ENCODE assay signal across 9 mouse cellular contexts in the genomic region with DNA sequence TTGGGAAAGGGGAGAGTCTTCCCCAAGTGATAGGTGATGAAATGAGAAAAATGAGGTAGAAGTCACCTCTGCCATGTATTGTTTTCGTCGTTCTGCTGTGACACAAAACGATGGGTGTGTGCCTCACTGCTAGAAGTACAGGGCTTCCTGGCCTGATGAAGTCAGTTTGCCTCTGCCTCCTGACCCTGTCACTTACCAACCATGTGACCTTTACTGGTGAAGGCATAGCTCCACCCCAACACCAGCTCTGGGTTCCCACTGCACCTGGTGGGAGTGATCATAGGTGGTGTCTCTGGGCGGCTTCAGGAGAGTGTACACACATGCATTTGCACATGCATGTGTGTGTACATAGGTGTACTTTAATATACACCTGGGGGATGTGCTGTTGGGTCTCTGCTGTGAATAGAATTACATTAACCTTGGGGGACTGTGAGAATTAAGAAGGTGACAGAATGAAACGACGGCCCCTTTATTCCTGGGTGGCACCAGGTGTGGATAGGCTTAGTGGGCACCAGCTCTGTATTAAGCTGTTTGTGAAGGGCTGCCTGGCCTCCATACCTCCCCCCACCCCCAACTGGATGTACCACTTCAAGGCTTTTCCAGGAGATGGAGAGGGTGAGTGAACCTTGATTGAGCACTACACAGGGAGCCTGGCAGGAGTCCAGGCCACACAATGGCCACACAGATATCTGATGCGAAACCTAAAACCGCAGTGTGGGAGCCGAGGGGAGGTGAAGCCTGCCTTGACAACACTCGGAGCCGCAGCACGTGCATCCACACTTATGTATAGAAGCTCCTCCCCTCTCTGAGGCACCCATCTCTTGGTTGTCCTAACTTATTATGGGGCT.
A peak's percentile ranks its signal among the peaks of the same experiment; 100 is the strongest.
DNase-seq lines count a peak whose midpoint lies in the region; ATAC-seq and TF ChIP-seq lines count a peak whose summit lies in the region.
"Had no signal": no experiment of that assay in that cellular context is flagged by ENCODE, and none has a peak within 500 bp of the region (broad histone marks: within the 10 kb centered on the region; RNA-seq: fewer than 3 reads in every experiment).

No protein-coding gene starts in this region.

- 42% methylated on average over 12 of the region's 12 CpGs for WGBS in heart, embryonic 13.5 days
- 52% methylated on average over 12 of the region's 12 CpGs for WGBS in midbrain, embryonic 12.5 days
- WGBS in midbrain, postnatal 0 days = 43% methylated on average over 12 of the region's 12 CpGs
- WGBS in embryonic facial prominence, embryonic 15.5 days = 57% methylated on average over 12 of the region's 12 CpGs

- H3K36me3 ChIP-seq in heart, embryonic 13.5 days = no peaks in the 10 kb centered on the region
- H3K36me3 ChIP-seq in midbrain, embryonic 12.5 days = no peaks in the 10 kb centered on the region
- H3K36me3 ChIP-seq in midbrain, postnatal 0 days (ENCODE audit: insufficient read depth, low read length) = no peaks in the 10 kb centered on the region
- no peaks in the 10 kb centered on the region for H3K36me3 ChIP-seq in embryonic facial prominence, embryonic 15.5 days

- no peak overlapping the region for H3K4me3 ChIP-seq in heart, embryonic 13.5 days
- no peak overlapping the region for H3K4me3 ChIP-seq in midbrain, embryonic 12.5 days
- no peak overlapping the region for H3K4me3 ChIP-seq in midbrain, postnatal 0 days (ENCODE audit: low read depth, low read length)
- no peak overlapping the region for H3K4me3 ChIP-seq in embryonic facial prominence, embryonic 15.5 days (replicated peaks)

- no peak overlapping the region for H3K27ac ChIP-seq in heart, embryonic 13.5 days (replicated peaks)
- no peak overlapping the region for H3K27ac ChIP-seq in midbrain, embryonic 12.5 days (replicated peaks)
- H3K27ac ChIP-seq in midbrain, postnatal 0 days (ENCODE audit: low read depth, low read length) = no peak overlapping the region
- no peak overlapping the region for H3K27ac ChIP-seq in embryonic facial prominence, embryonic 15.5 days (replicated peaks)

- no peaks in the 10 kb centered on the region; the same call in 1 of the 2 replicates for H3K9me3 ChIP-seq in heart, embryonic 13.5 days
- peaks cover 5% of the 10 kb centered on the region; the same call in 1 of the 2 replicates for H3K9me3 ChIP-seq in midbrain, embryonic 12.5 days
- no peaks in the 10 kb centered on the region for H3K9me3 ChIP-seq in midbrain, postnatal 0 days (ENCODE audit: low read length)
- no peaks in the 10 kb centered on the region for H3K9me3 ChIP-seq in embryonic facial prominence, embryonic 15.5 days (replicated peaks)

- H3K4me2 ChIP-seq in heart, embryonic 13.5 days = peak overlapping the region; percentile 27; the same call in 1 of the 2 replicates
- H3K4me2 ChIP-seq in midbrain, embryonic 12.5 days (replicated peaks) = no peak overlapping the region
- no peak overlapping the region for H3K4me2 ChIP-seq in midbrain, postnatal 0 days (ENCODE audit: low read depth, low read length, poor library complexity, severe bottlenecking)
- H3K4me2 ChIP-seq in embryonic facial prominence, embryonic 15.5 days (replicated peaks) = no peak overlapping the region

- intact Hi-C loops in heart, postnatal 10 days (cut with DNase I) = no loop called here

- TF ChIP-seq CTCF in midbrain, postnatal 0 days (IDR thresholded peaks at IDR 0.05) = no peak

- DNase-seq in heart, postnatal 10 days = no peak
- no peak for DNase-seq in midbrain, postnatal 0 days (ENCODE audit: low spot score)
- peak; percentile 23 for DNase-seq in mesoderm, embryonic 11.5 days (ENCODE audit: low read depth, low spot score)
- no peak for DNase-seq in spleen, postnatal 10 days (ENCODE audit: low spot score in 2 of 2)
- no peak for DNase-seq in gastrocnemius, postnatal 10 days
- DNase-seq: cerebellum, adult 11 months had no signal

- no peaks in the 10 kb centered on the region for H3K27me3 ChIP-seq in heart, embryonic 13.5 days (replicated peaks)
- no peaks in the 10 kb centered on the region for H3K27me3 ChIP-seq in midbrain, embryonic 12.5 days
- H3K27me3 ChIP-seq in midbrain, postnatal 0 days (ENCODE audit: insufficient read depth, low read length) = no peaks in the 10 kb centered on the region
- no peaks in the 10 kb centered on the region for H3K27me3 ChIP-seq in embryonic facial prominence, embryonic 15.5 days

- no peak overlapping the region for H3K9ac ChIP-seq in heart, embryonic 13.5 days
- no peak overlapping the region for H3K9ac ChIP-seq in midbrain, embryonic 12.5 days (replicated peaks)
- no peak overlapping the region for H3K9ac ChIP-seq in midbrain, postnatal 0 days (replicated peaks; ENCODE audit: low read length, poor library complexity, severe bottlenecking)
- H3K9ac ChIP-seq in embryonic facial prominence, embryonic 15.5 days = no peak overlapping the region

- H3K4me1 ChIP-seq in heart, embryonic 13.5 days = peaks cover 9% of the 10 kb centered on the region
- H3K4me1 ChIP-seq in midbrain, embryonic 12.5 days = peaks cover 6% of the 10 kb centered on the region
- H3K4me1 ChIP-seq in midbrain, postnatal 0 days (ENCODE audit: insufficient read depth, low read length) = no peaks in the 10 kb centered on the region
- H3K4me1 ChIP-seq in embryonic facial prominence, embryonic 15.5 days = 0 out of 2 replicates have a peak, but pooled peaks cover 3% of the 10 kb centered on the region

- ATAC-seq in heart, embryonic 13.5 days (ENCODE audit: extremely low read depth, insufficient number of reproducible peaks, low FRiP score, low TSS enrichment) = no peak
- 0 out of 2 replicates have a peak, but pooled peaks have one; percentile 38 for ATAC-seq in midbrain, embryonic 12.5 days (ENCODE audit: low FRiP score, low read depth)
- no peak for ATAC-seq in midbrain, postnatal 0 days (ENCODE audit: low FRiP score)
- peak; percentile 74; the same call in 1 of the 2 replicates for ATAC-seq in embryonic facial prominence, embryonic 15.5 days (ENCODE audit: insufficient number of reproducible peaks, low FRiP score, low TSS enrichment, low read depth)

Comparison
In these comparisons a context has a peak if more than half of its experiments do, and no peak if none do; other contexts are left out.
1. ATAC-seq: peak in midbrain, embryonic 12.5 days (single experiment) and embryonic facial prominence, embryonic 15.5 days (single experiment); none in heart, embryonic 13.5 days (single experiment) and midbrain, postnatal 0 days (single experiment).